Mouse (Mus musculus) small intestine, adult 2 months (tissue): Measurements from ENCODE around the gene Fam104a. TPM values are rescaled to one million over a fixed set of nuclear protein-coding genes. Genes with fewer than 3 reads are reported as not detected.

Experiments used
- H3K27ac ChIP-seq: fragments of 200-500 bp; 2 replicates; pipeline ENCODE4 v1.5.1; 2012; ENCODE audit warnings: low read depth, low read length, control low read depth, inconsistent platforms; ENCODE audit not compliant: insufficient read depth
- H3K27me3 ChIP-seq: fragments of 200-500 bp; 2 replicates; pipeline ENCODE4 v1.6.1; 2012; ENCODE audit warnings: mild to moderate bottlenecking, moderate library complexity, low read length, inconsistent platforms; ENCODE audit not compliant: control insufficient read depth, insufficient read depth
- H3K36me3 ChIP-seq: fragments of 200-500 bp; 2 replicates; pipeline ENCODE4 v1.6.1; 2012; ENCODE audit warnings: mild to moderate bottlenecking, low read length, control low read depth, inconsistent platforms; ENCODE audit not compliant: control insufficient read depth, insufficient read depth
- H3K4me1 ChIP-seq: fragments of 200-500 bp; 2 replicates; pipeline ENCODE4 v1.6.1; 2012; ENCODE audit warnings: low read length, inconsistent platforms, mixed read lengths; ENCODE audit not compliant: control insufficient read depth, insufficient read depth, insufficient read length
- H3K4me3 ChIP-seq: fragments of 200-500 bp; 2 replicates; pipeline ENCODE4 v1.5.1; 2012; ENCODE audit warnings: low read depth, mild to moderate bottlenecking, control low read depth, inconsistent platforms, low read length, moderate library complexity
- CTCF ChIP-seq: fragments of 200-500 bp; IDR thresholded peaks from 2 replicates; pipeline ENCODE4 v1.5.1; 2012; ENCODE audit warnings: low read depth, mild to moderate bottlenecking, control low read depth, inconsistent platforms, low read length, moderate library complexity, mixed read lengths; ENCODE audit not compliant: insufficient replicate concordance, insufficient read length; ENCODE audit errors: extremely low read depth
- POLR2A ChIP-seq: fragments of 200-500 bp; IDR thresholded peaks from 2 replicates; pipeline ENCODE4 v1.6.1; 2012; ENCODE audit warnings: low read depth, mild to moderate bottlenecking, control low read depth, inconsistent platforms, low read length, moderate library complexity
- WGBS: fragments of 180-500 bp; shearing (Covaris S2); methylation state at CpG from one replicate; pipeline ENCODE4 v1.1.7; 2018; 5-methylcytosine and 5-hydroxymethylcytosine counted together
- polyA plus RNA-seq: library from polyadenylated mRNA; depleted of rRNA; stranded (reverse); fragments of >200 nt; gene quantifications from 2 replicates; pipeline ENCODE4 v1.2.3, GENCODE M21; 2012

Fam104a gene
- polyA plus RNA-seq, 1 experiment: 33.4 TPM

DNA sequence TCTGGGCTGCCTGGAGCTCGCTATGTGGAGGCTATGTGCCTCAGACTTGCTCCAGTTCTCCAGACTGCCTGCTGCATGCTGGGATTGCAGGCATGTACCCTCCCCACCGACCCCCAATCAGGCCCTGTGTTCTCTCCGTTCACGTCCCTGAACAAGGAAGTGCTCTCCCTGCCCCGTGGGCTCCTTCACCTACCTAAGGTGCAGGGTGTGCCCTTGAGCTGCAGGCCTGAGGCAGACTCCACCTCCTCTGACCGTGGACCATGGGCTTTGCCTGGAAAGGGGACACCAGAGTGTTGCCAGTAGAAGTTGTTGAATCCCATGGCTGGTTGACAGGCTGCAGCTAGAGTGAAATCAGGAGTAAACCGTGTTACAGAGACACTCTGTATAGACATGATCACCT lies 15.7 kb upstream of the Fam104a start:
- Histone ChIP-seq H3K27ac (no peak overlapping the region), H3K4me3 (no peak overlapping the region), H3K4me1 (no peaks in the 10 kb centered on the region), H3K36me3 (no peaks in the 10 kb centered on the region), H3K27me3 (no peaks in the 10 kb centered on the region)
- WGBS: 72% methylated on average over 7 of the region's 7 CpGs
- TF ChIP-seq POLR2A: no peak
- no peak for TF ChIP-seq CTCF

DNA sequence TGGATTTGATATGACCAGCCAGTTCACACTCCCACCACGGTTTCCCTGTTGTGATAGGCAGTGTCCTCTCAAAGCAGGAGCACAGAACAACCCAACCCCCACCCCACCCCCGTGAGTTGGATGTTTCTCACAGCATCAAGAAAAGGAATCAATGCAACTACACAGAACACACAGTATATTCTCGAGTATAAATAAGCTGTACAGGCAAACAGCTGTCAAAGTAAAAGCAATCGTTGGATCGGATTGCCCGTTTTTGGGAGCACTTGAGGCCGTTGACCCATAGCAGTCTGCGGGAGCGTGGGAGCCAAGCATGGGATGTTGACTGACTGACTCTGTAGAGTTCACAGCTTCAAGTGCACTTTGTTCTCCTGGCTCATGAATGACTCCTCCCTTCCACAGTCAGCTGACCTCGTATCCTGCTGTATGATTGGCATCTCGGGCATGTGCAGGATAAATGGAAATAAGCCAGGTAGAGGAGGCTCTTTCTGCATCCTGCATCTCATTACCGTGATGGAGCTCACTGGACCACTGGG lies 14.1 kb upstream of the Fam104a start:
- Histone ChIP-seq H3K4me3 (no peak overlapping the region), H3K27me3 (no peaks in the 10 kb centered on the region), H3K27ac (no peak overlapping the region), H3K4me1 (no peaks in the 10 kb centered on the region), H3K36me3 (0 out of 2 replicates have a peak, but pooled peaks cover 2% of the 10 kb centered on the region)
- TF ChIP-seq POLR2A (no peak), CTCF (no peak)
- WGBS: 21% methylated on average over 12 of the region's 12 CpGs

DNA sequence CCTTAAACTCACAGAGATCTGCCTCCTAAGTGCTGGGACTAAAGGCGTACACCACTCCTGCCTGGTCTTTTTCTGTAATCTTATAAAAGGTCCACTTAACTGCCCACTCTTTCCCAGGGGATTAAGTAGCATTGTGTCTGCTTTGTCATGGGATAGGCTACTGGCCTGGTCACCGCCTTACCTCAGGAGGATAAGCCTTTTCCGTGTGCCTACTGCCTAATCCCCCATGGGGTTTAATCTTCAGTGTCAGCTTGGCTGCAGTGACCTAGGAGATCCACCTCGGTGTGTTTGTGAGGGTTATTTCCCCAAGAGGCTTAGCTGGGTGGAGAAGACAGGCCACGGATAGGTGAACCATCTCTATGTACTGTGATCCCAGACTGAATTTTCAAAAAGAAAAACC lies 13.6 kb upstream of the Fam104a start:
- no peaks in the 10 kb centered on the region for H3K27me3 ChIP-seq
- no peaks in the 10 kb centered on the region for H3K4me1 ChIP-seq
- 67% methylated on average over 5 of the region's 5 CpGs for WGBS
- 0 out of 2 replicates have a peak overlapping the region, but pooled peaks have one; percentile 18 for H3K27ac ChIP-seq
- H3K4me3 ChIP-seq: no peak overlapping the region
- H3K36me3 ChIP-seq: peaks cover 4% of the 10 kb centered on the region; the same call in 1 of the 2 replicates
- TF ChIP-seq CTCF: no peak
- TF ChIP-seq POLR2A: no peak

DNA sequence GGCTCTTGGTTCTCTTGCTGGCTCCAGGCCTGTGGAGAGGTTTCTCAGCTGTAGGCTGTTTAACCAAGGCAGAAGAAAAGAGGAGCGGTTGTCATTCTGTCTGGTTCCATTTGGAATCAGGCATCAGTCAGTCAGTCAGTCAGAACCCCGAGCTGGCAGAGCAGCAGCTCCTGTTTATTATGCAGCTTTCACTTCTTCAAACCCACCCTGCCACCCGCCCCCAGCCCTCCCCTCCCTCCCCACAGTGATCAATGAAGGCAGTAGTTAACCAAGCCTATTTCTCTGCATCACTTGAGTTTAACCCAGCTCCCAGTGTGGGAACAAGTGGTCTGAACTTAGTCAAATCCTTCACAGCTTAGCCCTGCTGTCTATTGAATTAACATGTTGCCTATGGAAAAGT lies 7.9 kb upstream of the Fam104a start:
- Histone ChIP-seq H3K36me3 (peaks cover 25% of the 10 kb centered on the region), H3K4me1 (peaks cover 2% of the 10 kb centered on the region; the same call in 1 of the 2 replicates), H3K27me3 (no peaks in the 10 kb centered on the region), H3K27ac (no peak overlapping the region), H3K4me3 (no peak overlapping the region)
- WGBS: 73% methylated on average over 3 of the region's 3 CpGs
- TF ChIP-seq POLR2A (no peak), CTCF (no peak)

DNA sequence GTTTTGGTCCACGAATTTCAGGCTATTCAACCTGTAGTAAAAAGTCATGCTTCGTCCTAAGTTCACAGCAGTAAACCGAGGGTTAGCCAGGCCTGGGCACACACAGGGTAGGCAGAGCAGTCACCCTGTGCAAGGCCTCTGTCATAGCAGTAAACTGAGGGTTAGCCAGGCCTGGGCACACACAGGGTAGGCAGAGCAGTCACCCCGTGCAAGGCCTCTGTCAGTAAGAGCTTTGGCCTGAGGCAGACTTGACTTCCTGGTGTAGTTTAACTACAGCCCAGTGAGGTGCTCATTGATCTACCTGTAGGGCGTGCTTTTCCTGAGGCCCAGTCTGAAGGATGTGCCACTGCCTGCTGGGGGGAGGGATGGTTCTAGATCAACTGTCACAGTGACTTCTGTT lies 7.4 kb upstream of the Fam104a start:
- no peaks in the 10 kb centered on the region for H3K27me3 ChIP-seq
- WGBS: 56% methylated on average over 5 of the region's 5 CpGs
- H3K36me3 ChIP-seq: peaks cover 25% of the 10 kb centered on the region
- no peak overlapping the region for H3K27ac ChIP-seq
- TF ChIP-seq CTCF (no peak), POLR2A (no peak)
- H3K4me1 ChIP-seq: peaks cover 2% of the 10 kb centered on the region; the same call in 1 of the 2 replicates
- no peak overlapping the region for H3K4me3 ChIP-seq

DNA sequence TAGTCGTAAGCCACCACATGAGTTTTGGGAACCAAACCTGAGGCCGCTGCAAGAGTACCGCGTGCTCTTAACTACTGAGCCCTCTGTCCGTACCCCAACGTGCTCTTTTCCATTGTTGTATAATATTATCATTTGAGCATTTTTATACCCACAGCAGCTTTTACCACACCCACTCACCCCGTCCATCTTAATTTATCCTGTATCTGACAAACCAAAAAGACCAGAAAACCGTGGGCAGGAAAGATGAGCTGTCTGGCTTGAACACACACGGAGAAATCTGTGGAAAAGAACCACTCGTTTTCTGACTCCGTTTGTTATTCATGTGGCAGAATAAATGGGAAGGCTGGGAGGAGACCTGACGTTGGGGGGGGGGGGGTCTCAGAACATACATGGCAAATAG lies 6.6 kb upstream of the Fam104a start:
- TF ChIP-seq POLR2A (no peak), CTCF (no peak)
- peaks cover 25% of the 10 kb centered on the region for H3K36me3 ChIP-seq
- 92% methylated on average over 12 of the region's 12 CpGs for WGBS

DNA sequence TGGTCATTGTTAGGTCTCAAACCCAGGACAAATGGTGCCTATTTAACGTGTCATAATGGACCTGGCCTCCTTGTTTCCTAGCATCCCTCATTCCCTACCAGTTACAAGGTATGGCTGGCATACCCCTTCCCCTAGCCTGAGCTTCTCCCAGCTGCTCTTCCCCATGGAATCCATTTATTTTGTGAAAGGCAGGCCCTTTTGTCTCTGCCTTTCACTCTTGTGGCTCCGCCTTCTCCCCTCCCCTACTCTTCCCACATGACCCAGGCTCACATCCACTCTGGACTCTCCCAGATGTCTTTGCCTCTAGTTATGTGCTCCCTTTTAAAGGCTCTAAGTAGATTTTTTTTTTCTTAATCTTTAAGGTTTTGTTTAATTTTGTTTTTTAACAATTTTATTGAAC lies 3.1 kb upstream of the Fam104a start:
- peaks cover 7% of the 10 kb centered on the region for H3K4me1 ChIP-seq
- peaks cover 17% of the 10 kb centered on the region for H3K36me3 ChIP-seq
- no peak overlapping the region for H3K27ac ChIP-seq
- H3K4me3 ChIP-seq: no peak overlapping the region
- TF ChIP-seq POLR2A (no peak), CTCF (no peak)
- no peaks in the 10 kb centered on the region for H3K27me3 ChIP-seq
- WGBS: 79% methylated on average over 2 of the region's 2 CpGs

More for the DNA sequence above, 6.6 kb upstream of the Fam104a start:
- H3K4me1 ChIP-seq: peaks cover 2% of the 10 kb centered on the region; the same call in 1 of the 2 replicates
- H3K27ac ChIP-seq: no peak overlapping the region
- no peak overlapping the region for H3K4me3 ChIP-seq
- no peaks in the 10 kb centered on the region for H3K27me3 ChIP-seq

DNA sequence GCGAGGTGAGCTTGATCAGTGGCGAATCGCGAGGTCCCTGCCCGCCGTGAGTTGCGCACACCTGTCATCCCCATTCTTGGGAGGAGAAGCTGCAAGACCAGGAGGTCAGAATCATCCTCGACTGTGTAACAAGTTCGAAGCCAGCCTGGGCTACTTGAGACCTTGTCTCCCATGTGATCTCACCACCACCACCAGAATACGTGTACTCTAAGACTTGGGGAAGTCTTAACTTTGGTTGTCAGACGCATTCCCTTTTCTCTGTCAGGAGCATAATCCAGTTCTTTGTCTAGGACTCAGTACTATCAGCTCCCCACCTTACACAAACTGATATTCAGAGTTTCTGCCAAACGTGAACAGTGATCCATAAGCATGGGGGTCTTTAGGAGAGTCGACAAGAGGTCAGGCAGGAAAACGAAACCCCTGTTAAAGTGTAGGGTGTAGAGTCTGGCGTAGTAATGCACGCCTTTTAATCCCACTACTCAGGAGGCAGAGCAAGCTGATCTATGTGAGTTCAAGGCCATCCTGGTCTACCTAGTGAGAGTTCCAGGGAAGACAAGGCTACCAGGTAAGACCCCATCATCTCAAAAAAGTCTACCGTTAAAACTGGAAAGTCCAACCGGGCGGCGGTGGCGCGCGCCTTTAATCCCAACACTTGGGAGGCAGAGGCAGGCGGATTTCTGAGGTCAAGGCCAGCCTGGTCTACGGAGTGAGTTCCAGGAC lies 912 bp upstream of the Fam104a start:
- Histone ChIP-seq H3K4me1 (peaks cover 7% of the 10 kb centered on the region), H3K27me3 (no peaks in the 10 kb centered on the region), H3K27ac (no peak overlapping the region), H3K36me3 (peaks cover 14% of the 10 kb centered on the region), H3K4me3 (peak overlapping the region; percentile 75)
- TF ChIP-seq CTCF (no peak), POLR2A (no peak)
- WGBS: 39% methylated on average over 25 of the region's 25 CpGs
